Mouse (Mus musculus) heart, embryonic 13.5 days (tissue): ENCODE data around the gene Pxylp1. TPM values are rescaled to one million over a fixed set of nuclear protein-coding genes. Genes with fewer than 3 reads are reported as not detected.

Experiments used
- ATAC-seq: fragments of 200-750 bp; cut with Nextera tagmentation; 2 replicates; pipeline ENCODE4 v1.8.0; 2017; ENCODE audit warnings: moderate TSS enrichment; ENCODE audit not compliant: insufficient number of reproducible peaks, low FRiP score, low TSS enrichment; ENCODE audit errors: extremely low read depth
- H3K27ac ChIP-seq: fragments of 300-500 bp; sonication (generic); replicated peaks from 2 replicates; pipeline ENCODE4 v1.5.1; 2015; ENCODE audit warnings: moderate library complexity, mild to moderate bottlenecking, inconsistent platforms
- H3K27me3 ChIP-seq: fragments of 300-500 bp; sonication (generic); replicated peaks from 2 replicates; pipeline ENCODE4 v1.6.1; 2015; ENCODE audit warnings: mild to moderate bottlenecking, inconsistent platforms
- H3K36me3 ChIP-seq: fragments of 300-500 bp; sonication (generic); 2 replicates; pipeline ENCODE4 v1.6.1; 2015; ENCODE audit warnings: mild to moderate bottlenecking, inconsistent platforms
- H3K4me1 ChIP-seq: fragments of 300-500 bp; sonication (generic); 2 replicates; pipeline ENCODE4 v1.6.1; 2015; ENCODE audit warnings: inconsistent platforms
- H3K4me2 ChIP-seq: fragments of 300-500 bp; sonication (generic); 2 replicates; pipeline ENCODE4 v1.6.1; 2015; ENCODE audit warnings: inconsistent platforms, mild to moderate bottlenecking, moderate library complexity
- H3K4me3 ChIP-seq: fragments of 300-500 bp; sonication (generic); 2 replicates; pipeline ENCODE4 v1.5.1; 2015; ENCODE audit warnings: moderate library complexity, mild to moderate bottlenecking, inconsistent platforms
- H3K9ac ChIP-seq: fragments of 300-500 bp; sonication (generic); 2 replicates; pipeline ENCODE4 v1.6.1; 2015; ENCODE audit warnings: inconsistent platforms, mild to moderate bottlenecking, moderate library complexity
- H3K9me3 ChIP-seq: fragments of 300-500 bp; sonication (generic); 2 replicates; pipeline ENCODE4 v1.6.1; 2016; ENCODE audit warnings: inconsistent platforms
- WGBS: fragments of 180-500 bp; shearing (Covaris S2); methylation state at CpG from one replicate; pipeline ENCODE4 v1.1.7; 2015; ENCODE audit warnings: mixed read lengths; 5-methylcytosine and 5-hydroxymethylcytosine counted together
- polyA plus RNA-seq: library from polyadenylated mRNA; unstranded; fragments of >200 nt; fragmentation: Nextera tagmentation; extraction: Ambion mirVana; gene quantifications from 2 replicates; pipeline ENCODE4 v1.2.1, GENCODE M21; 2015

Gene Pxylp1
- polyA plus RNA-seq, 1 experiment from 2014 or later: 29.5 TPM

- H3K36me3 ChIP-seq: peaks cover 25% of the 10 kb centered on the region
- no peaks in the 10 kb centered on the region for H3K27me3 ChIP-seq
- no peak overlapping the region for H3K4me3 ChIP-seq
- 81% methylated on average over 9 of the region's 9 CpGs for WGBS
- H3K9ac ChIP-seq: no peak overlapping the region
- peaks cover 13% of the 10 kb centered on the region for H3K4me1 ChIP-seq
- no peak overlapping the region for H3K27ac ChIP-seq
- H3K4me2 ChIP-seq: no peak overlapping the region
- no peaks in the 10 kb centered on the region for H3K9me3 ChIP-seq
- ATAC-seq: no peak
These were observed 69.5 kb downstream of the Pxylp1 start for GRCm38 (mm10) chr9:96823005-96823404.

GRCm38 (mm10) chr9:96818822-96819481 is 73.5 kb downstream of the Pxylp1 start:
- no peak overlapping the region for H3K9ac ChIP-seq
- H3K27ac ChIP-seq: no peak overlapping the region
- no peaks in the 10 kb centered on the region for H3K36me3 ChIP-seq
- no peaks in the 10 kb centered on the region for H3K27me3 ChIP-seq
- ATAC-seq: no peak
- peaks cover 9% of the 10 kb centered on the region for H3K4me1 ChIP-seq
- H3K9me3 ChIP-seq: no peaks in the 10 kb centered on the region
- H3K4me2 ChIP-seq: no peak overlapping the region
- no peak overlapping the region for H3K4me3 ChIP-seq
- 57% methylated on average over 11 of the region's 11 CpGs for WGBS

- no peaks in the 10 kb centered on the region for H3K27me3 ChIP-seq
- no peaks in the 10 kb centered on the region for H3K9me3 ChIP-seq
- no peak overlapping the region for H3K27ac ChIP-seq
- H3K36me3 ChIP-seq: no peaks in the 10 kb centered on the region
- 36% methylated on average over 7 of the region's 7 CpGs for WGBS
- no peak for ATAC-seq
- H3K4me2 ChIP-seq: 0 out of 2 replicates have a peak overlapping the region, but pooled peaks have one; percentile 18
- no peak overlapping the region for H3K4me3 ChIP-seq
- H3K4me1 ChIP-seq: peaks cover 2% of the 10 kb centered on the region; the same call in 1 of the 2 replicates
- no peak overlapping the region for H3K9ac ChIP-seq
These were observed 74.2 kb downstream of the Pxylp1 start for GRCm38 (mm10) chr9:96818128-96818821.

- Histone ChIP-seq H3K9me3 (no peaks in the 10 kb centered on the region), H3K36me3 (no peaks in the 10 kb centered on the region), H3K4me1 (no peaks in the 10 kb centered on the region), H3K27ac (no peak overlapping the region), H3K4me3 (no peak overlapping the region), H3K4me2 (no peak overlapping the region), H3K27me3 (no peaks in the 10 kb centered on the region), H3K9ac (no peak overlapping the region)
- WGBS: 51% methylated on average over 4 of the region's 4 CpGs
- no peak for ATAC-seq
These were observed 80.5 kb downstream of the Pxylp1 start for GRCm38 (mm10) chr9:96811996-96812395.

- no peak for ATAC-seq
- Histone ChIP-seq H3K36me3 (no peaks in the 10 kb centered on the region), H3K9ac (no peak overlapping the region), H3K27me3 (no peaks in the 10 kb centered on the region), H3K27ac (no peak overlapping the region), H3K4me1 (peaks cover 4% of the 10 kb centered on the region), H3K4me2 (no peak overlapping the region), H3K9me3 (no peaks in the 10 kb centered on the region), H3K4me3 (no peak overlapping the region)
- 20% methylated on average over 5 of the region's 5 CpGs for WGBS
These were observed 92.2 kb downstream of the Pxylp1 start for GRCm38 (mm10) chr9:96800131-96800825.

GRCm38 (mm10) chr9:96797311-96797710 is 95.2 kb downstream of the Pxylp1 start:
- no peak overlapping the region for H3K9ac ChIP-seq
- no peak overlapping the region for H3K27ac ChIP-seq
- no peak overlapping the region for H3K4me3 ChIP-seq
- H3K4me1 ChIP-seq: peaks cover 7% of the 10 kb centered on the region
- H3K4me2 ChIP-seq: no peak overlapping the region
- H3K9me3 ChIP-seq: no peaks in the 10 kb centered on the region
- 82% methylated on average over 3 of the region's 3 CpGs for WGBS
- no peaks in the 10 kb centered on the region for H3K27me3 ChIP-seq
- no peaks in the 10 kb centered on the region for H3K36me3 ChIP-seq
- ATAC-seq: no peak

GRCm38 (mm10) chr9:96795399-96795928 is 97.0 kb downstream of the Pxylp1 start:
- peaks cover 7% of the 10 kb centered on the region for H3K4me1 ChIP-seq
- H3K27ac ChIP-seq: peak overlapping the region; percentile 51
- H3K9ac ChIP-seq: peak overlapping the region; percentile 71
- peak; percentile 59; the same call in 1 of the 2 replicates for ATAC-seq
- H3K36me3 ChIP-seq: no peaks in the 10 kb centered on the region
- peak overlapping the region; percentile 46 for H3K4me3 ChIP-seq
- peak overlapping the region; percentile 68 for H3K4me2 ChIP-seq
- H3K9me3 ChIP-seq: no peaks in the 10 kb centered on the region
- 6% methylated on average over 10 of the region's 10 CpGs for whole genome bisulfite sequencing
- no peaks in the 10 kb centered on the region for H3K27me3 ChIP-seq

- no peak overlapping the region for H3K4me2 ChIP-seq
- ATAC-seq: no peak
- WGBS: 90% methylated on average over 2 of the region's 2 CpGs
These were observed 97.9 kb downstream of the Pxylp1 start for GRCm38 (mm10) chr9:96794601-96795000.

GRCm38 (mm10) chr9:96792543-96792942 is 99.9 kb downstream of the Pxylp1 start:
- Histone ChIP-seq H3K4me1 (peaks cover 7% of the 10 kb centered on the region), H3K27me3 (no peaks in the 10 kb centered on the region), H3K36me3 (no peaks in the 10 kb centered on the region), H3K9ac (no peak overlapping the region), H3K4me3 (no peak overlapping the region), H3K4me2 (no peak overlapping the region), H3K9me3 (no peaks in the 10 kb centered on the region), H3K27ac (no peak overlapping the region)
- ATAC-seq: no peak
- 60% methylated on average over 2 of the region's 2 CpGs for WGBS

More at GRCm38 (mm10) chr9:96794601-96795000, 97.9 kb downstream of the Pxylp1 start:
- peaks cover 7% of the 10 kb centered on the region for H3K4me1 ChIP-seq
- H3K4me3 ChIP-seq: no peak overlapping the region
- H3K27me3 ChIP-seq: no peaks in the 10 kb centered on the region
- H3K9ac ChIP-seq: no peak overlapping the region
- no peaks in the 10 kb centered on the region for H3K9me3 ChIP-seq
- no peak overlapping the region for H3K27ac ChIP-seq
- H3K36me3 ChIP-seq: no peaks in the 10 kb centered on the region

GRCm38 (mm10) chr9:96790389-96791007 is 102.0 kb downstream of the Pxylp1 start:
- peaks cover 10% of the 10 kb centered on the region for H3K4me1 ChIP-seq
- no peaks in the 10 kb centered on the region for H3K27me3 ChIP-seq
- no peaks in the 10 kb centered on the region for H3K36me3 ChIP-seq
- no peak for ATAC-seq
- H3K9me3 ChIP-seq: no peaks in the 10 kb centered on the region
- no peak overlapping the region for H3K9ac ChIP-seq
- WGBS: 37% methylated on average over 4 of the region's 4 CpGs
- no peak overlapping the region for H3K4me3 ChIP-seq
- no peak overlapping the region for H3K4me2 ChIP-seq
- no peak overlapping the region for H3K27ac ChIP-seq

- H3K27me3 ChIP-seq: no peaks in the 10 kb centered on the region
- peaks cover 9% of the 10 kb centered on the region; the same call in 1 of the 2 replicates for H3K4me1 ChIP-seq
- no peak overlapping the region for H3K4me3 ChIP-seq
- no peaks in the 10 kb centered on the region for H3K36me3 ChIP-seq
- H3K9ac ChIP-seq: no peak overlapping the region
- no peak overlapping the region for H3K27ac ChIP-seq
- ATAC-seq: no peak
- no peak overlapping the region for H3K4me2 ChIP-seq
- 68% methylated on average over 3 of the region's 3 CpGs for WGBS
- no peaks in the 10 kb centered on the region for H3K9me3 ChIP-seq
These were observed 102.6 kb downstream of the Pxylp1 start for GRCm38 (mm10) chr9:96789906-96790305.
